Mouse (Mus musculus) liver, embryonic 12.5 days (tissue): ENCODE data around the gene Cel. TPM values are rescaled to one million over a fixed set of nuclear protein-coding genes. Genes with fewer than 3 reads are reported as not detected.

Experiments
- ATAC-seq: fragments of 200-750 bp; cut with Nextera tagmentation; 2 replicates; pipeline ENCODE4 v1.8.0; 2017; ENCODE audit warnings: moderate number of reproducible peaks, mild to moderate bottlenecking, moderate library complexity
- H3K27ac ChIP-seq: fragments of 300-500 bp; sonication (generic); 2 replicates; pipeline ENCODE4 v1.5.1; 2016; ENCODE audit warnings: mild to moderate bottlenecking
- H3K27me3 ChIP-seq: fragments of 300-500 bp; sonication (generic); replicated peaks from 2 replicates; pipeline ENCODE4 v1.6.1; 2016; ENCODE audit warnings: mild to moderate bottlenecking, moderate library complexity
- H3K36me3 ChIP-seq: fragments of 300-500 bp; sonication (generic); 2 replicates; pipeline ENCODE4 v1.6.1; 2016; ENCODE audit warnings: mild to moderate bottlenecking, moderate library complexity
- H3K4me1 ChIP-seq: fragments of 300-500 bp; sonication (generic); 2 replicates; pipeline ENCODE4 v1.6.1; 2016
- H3K4me2 ChIP-seq: fragments of 300-500 bp; sonication (generic); 2 replicates; pipeline ENCODE4 v1.6.1; 2016; ENCODE audit warnings: mild to moderate bottlenecking, moderate library complexity
- H3K4me3 ChIP-seq: fragments of 300-500 bp; sonication (generic); 2 replicates; pipeline ENCODE4 v1.5.1; 2016; ENCODE audit warnings: mild to moderate bottlenecking, moderate library complexity
- H3K9ac ChIP-seq: fragments of 300-500 bp; sonication (generic); 2 replicates; pipeline ENCODE4 v1.6.1; 2016; ENCODE audit warnings: mild to moderate bottlenecking, moderate library complexity
- H3K9me3 ChIP-seq: fragments of 300-500 bp; sonication (generic); replicated peaks from 2 replicates; pipeline ENCODE4 v1.6.1; 2016; ENCODE audit warnings: mild to moderate bottlenecking, moderate library complexity
- WGBS: fragments of 180-500 bp; shearing (Covaris S2); methylation state at CpG from one replicate; pipeline ENCODE4 v1.1.7; 2016; ENCODE audit not compliant: insufficient replicate concordance; 5-methylcytosine and 5-hydroxymethylcytosine counted together
- polyA plus RNA-seq: library from polyadenylated mRNA; unstranded; fragments of >200 nt; fragmentation: Nextera tagmentation; extraction: Ambion mirVana; gene quantifications from 2 replicates; pipeline ENCODE4 v1.2.1, GENCODE M21; 2016

The Cel gene
- polyA plus RNA-seq, 1 experiment from 2014 or later, result not detected

DNA sequence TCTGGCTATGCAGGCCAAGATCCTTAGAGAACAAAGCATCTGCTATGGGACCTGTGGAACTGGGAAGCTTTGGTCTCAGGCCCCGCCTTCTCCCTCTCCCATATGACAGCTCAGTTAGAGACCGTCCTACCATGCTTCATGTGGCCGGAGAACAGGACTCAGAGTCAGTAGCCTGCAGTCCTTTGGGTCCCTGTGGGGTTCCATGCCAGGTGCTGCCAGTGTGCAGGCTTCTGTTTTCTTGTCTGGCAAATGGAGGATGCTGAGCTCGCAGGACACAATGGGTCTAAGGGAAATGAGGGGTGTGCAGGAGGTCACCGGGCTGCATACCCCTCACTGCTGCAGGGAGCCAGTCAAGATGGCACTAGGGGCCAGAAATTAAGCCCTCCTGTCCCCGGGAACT lies 16.6 kb downstream of the Cel start:
- WGBS, result 58% methylated on average over 6 of the region's 6 CpGs
- peaks cover 15% of the 10 kb centered on the region for H3K36me3 ChIP-seq

DNA sequence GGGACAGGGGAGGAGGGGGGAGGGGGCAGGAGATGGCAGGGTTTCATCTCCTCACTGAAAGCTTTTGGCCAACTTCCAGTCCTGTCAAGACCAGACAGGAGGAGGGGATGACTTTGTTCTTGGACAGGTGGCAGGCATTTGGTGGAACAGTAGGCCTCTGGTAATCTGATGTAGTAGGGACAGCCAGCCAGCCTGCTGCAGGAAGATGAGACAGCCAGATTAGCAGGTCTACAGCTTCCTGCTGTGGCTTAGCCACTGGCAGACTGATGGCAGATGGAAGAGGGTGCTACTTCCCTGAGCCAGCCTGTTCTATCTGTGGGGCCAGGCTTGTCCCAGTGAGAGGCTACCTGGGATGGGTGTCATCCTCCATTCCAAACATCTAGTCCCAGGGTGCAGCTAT lies 17.2 kb downstream of the Cel start:
- no peaks in the 10 kb centered on the region for H3K4me1 ChIP-seq
- peaks cover 11% of the 10 kb centered on the region for H3K36me3 ChIP-seq
- H3K9me3 ChIP-seq, result no peaks in the 10 kb centered on the region
- H3K27me3 ChIP-seq, result no peaks in the 10 kb centered on the region
- H3K27ac ChIP-seq, result no peak overlapping the region
- H3K4me3 ChIP-seq, result no peak overlapping the region
- no peak overlapping the region for H3K9ac ChIP-seq
- H3K4me2 ChIP-seq, result no peak overlapping the region
- ATAC-seq, result no peak

More for the DNA sequence above, 16.6 kb downstream of the Cel start:
- no peak overlapping the region for H3K4me2 ChIP-seq
- no peak overlapping the region for H3K27ac ChIP-seq
- H3K4me1 ChIP-seq, result no peaks in the 10 kb centered on the region
- no peak overlapping the region for H3K4me3 ChIP-seq
- no peaks in the 10 kb centered on the region for H3K9me3 ChIP-seq
- H3K27me3 ChIP-seq, result no peaks in the 10 kb centered on the region
- no peak overlapping the region for H3K9ac ChIP-seq
- no peak for ATAC-seq

DNA sequence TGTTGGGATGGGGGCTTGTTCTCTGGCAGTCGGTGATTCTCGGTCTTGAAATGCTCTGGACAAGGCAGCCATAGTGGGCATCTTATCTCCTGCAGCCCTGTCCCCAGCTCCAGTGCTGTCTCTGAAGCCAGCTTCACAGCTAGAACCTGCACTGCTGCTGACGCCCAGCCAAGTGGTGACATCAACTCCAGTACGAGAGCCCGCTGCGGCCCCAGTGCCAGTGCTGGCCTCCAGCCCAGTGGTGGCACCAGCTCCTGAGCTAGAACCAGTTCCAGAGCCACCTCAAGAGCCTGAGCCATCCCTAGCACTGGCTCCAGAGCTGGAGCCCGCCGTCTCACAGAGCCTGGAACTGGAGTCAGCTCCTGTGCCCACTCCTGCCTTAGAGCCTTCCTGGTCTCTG lies 19.3 kb downstream of the Cel start:
- Histone ChIP-seq H3K27me3 (no peaks in the 10 kb centered on the region), H3K36me3 (peaks cover 6% of the 10 kb centered on the region), H3K4me2 (no peak overlapping the region), H3K9ac (no peak overlapping the region), H3K27ac (no peak overlapping the region), H3K9me3 (no peaks in the 10 kb centered on the region), H3K4me3 (no peak overlapping the region), H3K4me1 (peaks cover 18% of the 10 kb centered on the region)
- ATAC-seq, result no peak
- 81% methylated on average over 8 of the region's 8 CpGs for WGBS

DNA sequence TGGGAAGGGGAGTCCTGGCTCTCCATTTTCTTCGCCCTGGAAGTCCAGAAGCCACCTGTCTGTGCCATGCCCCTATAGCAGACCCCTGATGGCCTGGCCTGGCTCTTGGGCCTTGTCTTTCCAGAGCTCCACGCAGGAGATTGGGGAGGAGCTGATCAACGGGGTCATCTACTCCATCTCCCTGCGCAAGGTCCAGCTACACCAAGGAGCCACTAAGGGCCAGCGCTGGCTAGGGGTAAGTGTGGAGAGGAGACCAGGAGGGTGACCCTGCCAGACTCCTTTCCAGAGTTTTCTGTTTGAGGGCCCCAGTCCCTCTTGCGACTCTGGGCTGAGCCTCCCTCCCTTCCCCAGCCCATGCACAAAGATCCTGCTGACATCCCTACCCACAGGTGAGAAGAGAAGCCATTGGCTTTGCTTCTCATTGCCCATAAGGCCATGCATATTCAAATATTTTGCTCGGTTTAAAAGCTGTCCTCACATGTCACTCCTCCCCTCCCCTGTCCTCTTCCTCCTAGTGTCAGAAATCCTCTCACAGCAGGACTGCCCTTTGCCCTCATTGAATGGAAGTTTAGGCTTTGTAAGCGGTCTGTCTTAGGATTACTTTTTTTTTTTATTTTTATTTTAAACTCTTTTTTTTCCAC lies 22.5 kb downstream of the Cel start:
- Histone ChIP-seq H3K9me3 (no peaks in the 10 kb centered on the region), H3K27me3 (0 out of 2 replicates have a peak, but pooled peaks cover 2% of the 10 kb centered on the region), H3K4me3 (no peak overlapping the region), H3K4me2 (no peak overlapping the region), H3K36me3 (no peaks in the 10 kb centered on the region), H3K9ac (no peak overlapping the region), H3K4me1 (peaks cover 18% of the 10 kb centered on the region), H3K27ac (no peak overlapping the region)
- ATAC-seq, result no peak
- 62% methylated on average over 8 of the region's 8 CpGs for WGBS

DNA sequence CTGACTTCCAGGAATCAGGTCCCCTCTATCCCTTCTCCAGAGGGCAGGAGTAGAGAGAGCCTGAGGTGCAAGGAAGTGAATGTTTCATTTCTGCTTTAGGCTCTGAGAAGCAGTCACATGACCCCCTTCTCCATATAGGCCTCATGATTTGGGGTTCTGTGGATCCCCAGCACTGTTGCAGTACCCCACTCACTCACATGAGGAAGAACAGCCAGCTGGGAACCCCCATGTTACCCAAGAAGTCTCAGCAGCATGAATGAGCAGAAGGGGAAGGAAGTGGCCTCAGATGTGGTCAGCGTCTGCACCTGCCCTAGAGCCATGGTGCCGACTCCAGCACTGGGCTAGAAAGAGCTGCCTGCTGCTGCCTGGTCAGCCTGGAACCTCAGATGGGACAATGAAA lies 23.3 kb downstream of the Cel start:
- Histone ChIP-seq H3K27ac (no peak overlapping the region), H3K36me3 (no peaks in the 10 kb centered on the region), H3K27me3 (peaks cover 8% of the 10 kb centered on the region; the same call in 1 of the 2 replicates), H3K9ac (no peak overlapping the region), H3K4me1 (peaks cover 18% of the 10 kb centered on the region), H3K4me2 (no peak overlapping the region), H3K9me3 (no peaks in the 10 kb centered on the region), H3K4me3 (no peak overlapping the region)
- no peak for ATAC-seq
- WGBS, result 19% methylated on average over 2 of the region's 2 CpGs

DNA sequence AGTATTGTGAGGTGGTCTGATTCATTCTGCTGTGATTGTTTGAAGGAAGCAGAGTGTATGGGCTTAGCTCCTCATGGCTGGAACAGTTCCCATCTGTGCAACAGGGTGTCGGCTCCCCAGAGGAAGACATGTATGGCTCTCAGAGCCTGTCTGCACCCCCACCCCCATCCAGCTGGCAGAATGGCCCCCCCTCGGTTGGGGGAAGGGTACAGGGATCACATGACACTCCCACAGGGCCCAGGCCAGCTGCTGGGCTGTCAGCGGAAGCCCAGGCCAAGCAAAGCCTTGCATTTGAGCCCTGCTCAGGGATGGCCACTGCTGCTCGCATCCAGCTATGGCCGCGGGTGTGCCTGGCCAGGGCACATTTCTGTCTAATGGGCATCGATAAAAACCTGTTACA lies 24.0 kb downstream of the Cel start:
- WGBS, result 54% methylated on average over 7 of the region's 7 CpGs
- Histone ChIP-seq H3K4me2 (no peak overlapping the region), H3K27me3 (peaks cover 16% of the 10 kb centered on the region), H3K4me1 (peaks cover 18% of the 10 kb centered on the region), H3K9ac (no peak overlapping the region), H3K27ac (no peak overlapping the region), H3K36me3 (no peaks in the 10 kb centered on the region), H3K4me3 (no peak overlapping the region), H3K9me3 (no peaks in the 10 kb centered on the region)
- ATAC-seq, result no peak

DNA sequence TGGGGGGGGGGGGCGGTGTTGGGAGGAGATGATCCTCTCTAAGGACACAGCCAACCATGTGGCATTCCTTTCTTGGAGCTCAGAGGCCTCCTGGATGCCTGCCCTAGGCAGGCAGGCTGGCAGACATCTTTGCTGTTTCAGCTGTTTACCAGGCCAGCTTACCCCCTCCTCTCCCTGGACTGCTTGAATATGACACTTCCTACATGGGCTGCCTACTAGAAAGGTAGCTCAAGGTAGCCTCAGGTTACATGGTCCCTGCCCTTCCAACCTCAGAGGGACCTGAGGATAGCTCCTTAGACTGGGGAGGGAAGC lies 24.4 kb downstream of the Cel start:
- Histone ChIP-seq H3K27ac (no peak overlapping the region), H3K4me2 (no peak overlapping the region), H3K27me3 (peaks cover 20% of the 10 kb centered on the region), H3K9me3 (no peaks in the 10 kb centered on the region), H3K4me3 (no peak overlapping the region), H3K36me3 (no peaks in the 10 kb centered on the region), H3K9ac (no peak overlapping the region), H3K4me1 (peaks cover 21% of the 10 kb centered on the region)
- no peak for ATAC-seq
- 36% methylated on average over 1 of the region's 1 CpGs for WGBS

DNA sequence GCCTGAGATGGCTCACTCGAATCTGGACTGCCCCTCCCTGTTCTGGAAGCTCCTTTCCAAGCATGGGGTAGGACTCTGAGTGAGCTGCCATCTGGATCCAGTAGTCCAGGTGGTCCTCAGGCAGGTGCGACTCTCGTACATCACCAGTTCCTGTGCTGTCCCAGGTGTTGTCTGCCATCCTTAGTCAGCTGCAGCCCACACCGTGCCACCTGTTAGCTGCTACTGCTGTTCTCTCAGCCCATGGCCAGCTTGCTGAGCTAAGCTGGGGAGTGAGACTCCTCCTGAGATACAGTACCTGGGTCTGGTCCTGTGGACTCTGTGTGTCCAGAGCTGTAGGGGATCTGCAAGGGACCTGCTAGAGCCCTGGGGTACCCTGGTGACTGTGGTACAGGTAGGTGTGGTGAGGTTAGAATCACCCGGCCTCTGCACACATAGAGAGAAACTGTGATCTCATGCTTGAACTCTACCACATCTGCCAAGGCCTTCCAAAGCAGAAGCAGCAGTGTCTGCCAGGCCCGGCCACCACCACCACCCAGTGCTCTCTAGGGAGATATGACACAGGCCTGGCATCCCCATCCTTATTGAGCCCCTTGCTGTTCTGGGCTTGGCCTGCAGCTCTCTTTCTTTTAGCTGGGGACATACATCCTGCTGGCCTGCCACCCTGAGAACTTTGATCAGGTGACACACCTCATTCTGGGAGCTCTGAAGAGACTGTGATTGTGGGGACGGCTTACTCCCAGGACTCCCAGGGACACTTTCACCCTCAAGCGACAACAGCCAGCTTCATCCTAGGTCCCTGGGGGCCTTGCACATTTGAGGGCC lies 25.0 kb downstream of the Cel start:
- ATAC-seq, result no peak
- 74% methylated on average over 8 of the region's 8 CpGs for WGBS

DNA sequence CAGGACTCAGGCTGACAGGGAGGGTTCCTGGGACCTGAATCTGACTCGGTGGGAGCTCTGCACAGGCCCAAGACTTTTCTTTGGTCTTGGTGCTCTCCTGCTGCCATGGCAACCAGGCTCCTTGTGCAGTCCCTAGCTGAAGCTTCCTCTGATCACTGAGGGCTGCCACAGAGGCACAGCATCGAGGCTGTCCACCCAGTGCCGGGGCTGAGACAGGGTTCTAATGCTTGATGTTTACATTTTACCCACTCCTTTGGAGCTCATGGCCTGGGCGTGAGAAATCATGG lies 25.6 kb downstream of the Cel start:
- ATAC-seq, result no peak
- no peaks in the 10 kb centered on the region for H3K9me3 ChIP-seq
- no peak overlapping the region for H3K27ac ChIP-seq
- H3K4me3 ChIP-seq, result no peak overlapping the region
- H3K36me3 ChIP-seq, result no peaks in the 10 kb centered on the region
- H3K9ac ChIP-seq, result no peak overlapping the region
- no peak overlapping the region for H3K4me2 ChIP-seq
- H3K4me1 ChIP-seq, result peaks cover 33% of the 10 kb centered on the region
- peaks cover 27% of the 10 kb centered on the region for H3K27me3 ChIP-seq
- 39% methylated on average over 4 of the region's 4 CpGs for WGBS

More for the DNA sequence above, 25.0 kb downstream of the Cel start:
- Histone ChIP-seq H3K4me3 (no peak overlapping the region), H3K4me2 (no peak overlapping the region), H3K27me3 (peaks cover 26% of the 10 kb centered on the region), H3K36me3 (no peaks in the 10 kb centered on the region), H3K27ac (no peak overlapping the region), H3K4me1 (peaks cover 27% of the 10 kb centered on the region), H3K9me3 (no peaks in the 10 kb centered on the region), H3K9ac (no peak overlapping the region)

DNA sequence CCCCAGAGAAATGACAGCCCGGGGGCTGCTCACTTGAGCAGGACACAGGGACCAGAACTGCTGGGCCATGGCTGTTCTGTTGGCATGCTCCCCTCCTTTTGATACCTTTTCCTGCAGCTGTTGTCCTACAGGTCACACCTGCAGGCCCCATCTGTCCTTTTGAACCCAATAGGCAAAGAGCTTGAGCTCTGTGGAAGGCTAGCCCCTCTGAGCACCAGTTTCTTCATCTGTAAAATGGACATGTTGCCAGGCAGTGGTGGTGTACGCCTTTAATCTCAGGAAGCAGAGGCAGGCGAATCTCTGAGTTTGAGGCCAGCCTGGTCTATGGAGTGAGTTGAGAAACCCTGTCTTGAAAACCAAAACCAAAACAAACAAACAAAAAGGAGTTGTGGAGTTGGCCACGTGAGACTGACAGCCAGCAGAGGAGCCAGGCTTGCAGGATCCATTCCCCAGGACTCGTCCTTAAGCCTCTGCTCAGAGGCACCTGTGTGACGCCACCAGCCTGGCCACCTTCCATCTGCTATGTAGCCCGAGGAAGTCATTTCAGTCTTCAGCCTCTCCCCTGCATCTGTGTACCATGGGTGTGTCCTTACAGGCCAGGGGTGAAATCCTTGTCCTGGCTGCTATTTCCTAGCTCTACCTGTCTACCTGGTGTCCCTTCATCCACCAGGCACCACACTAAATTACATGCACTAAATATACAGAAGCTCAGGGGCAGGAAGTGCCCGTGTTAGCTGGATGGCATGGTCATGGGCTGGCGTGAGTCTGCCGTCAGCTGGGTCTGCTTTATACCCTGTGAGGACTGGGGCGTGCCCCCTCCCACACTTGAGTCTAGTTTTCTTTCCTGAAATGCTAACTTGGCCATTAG lies 26.2 kb downstream of the Cel start:
- Histone ChIP-seq H3K4me2 (no peak overlapping the region), H3K27ac (no peak overlapping the region), H3K27me3 (peaks cover 27% of the 10 kb centered on the region), H3K9ac (no peak overlapping the region), H3K4me1 (peaks cover 37% of the 10 kb centered on the region), H3K9me3 (no peaks in the 10 kb centered on the region), H3K36me3 (no peaks in the 10 kb centered on the region), H3K4me3 (no peak overlapping the region)
- ATAC-seq, result no peak
- WGBS, result 61% methylated on average over 11 of the region's 11 CpGs

DNA sequence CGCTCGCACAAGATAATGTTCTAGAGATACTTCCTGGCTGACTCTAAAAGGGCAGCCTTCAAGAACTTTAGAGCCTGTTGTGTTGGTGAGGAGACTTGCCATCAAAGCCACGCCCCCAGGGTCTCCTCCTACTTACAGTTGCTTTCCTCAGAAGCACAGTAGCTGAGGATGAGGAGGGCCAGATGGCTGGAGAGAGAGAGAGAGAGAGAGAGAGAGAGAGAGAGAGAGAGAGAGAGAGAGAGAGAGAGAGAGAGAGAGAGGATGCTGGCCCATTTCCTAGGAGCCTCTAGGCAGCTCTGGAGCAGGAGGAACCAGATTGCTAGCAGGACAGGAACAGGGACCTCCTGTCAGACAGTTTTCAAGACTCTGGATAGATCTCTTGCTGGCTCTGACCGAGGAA lies 27.0 kb downstream of the Cel start:
- Histone ChIP-seq H3K27me3 (peaks cover 27% of the 10 kb centered on the region), H3K9ac (no peak overlapping the region), H3K4me1 (peaks cover 37% of the 10 kb centered on the region), H3K36me3 (no peaks in the 10 kb centered on the region), H3K27ac (no peak overlapping the region), H3K4me2 (no peak overlapping the region), H3K4me3 (no peak overlapping the region), H3K9me3 (no peaks in the 10 kb centered on the region)
- 36% methylated on average over 4 of the region's 4 CpGs for WGBS
- no peak for ATAC-seq

DNA sequence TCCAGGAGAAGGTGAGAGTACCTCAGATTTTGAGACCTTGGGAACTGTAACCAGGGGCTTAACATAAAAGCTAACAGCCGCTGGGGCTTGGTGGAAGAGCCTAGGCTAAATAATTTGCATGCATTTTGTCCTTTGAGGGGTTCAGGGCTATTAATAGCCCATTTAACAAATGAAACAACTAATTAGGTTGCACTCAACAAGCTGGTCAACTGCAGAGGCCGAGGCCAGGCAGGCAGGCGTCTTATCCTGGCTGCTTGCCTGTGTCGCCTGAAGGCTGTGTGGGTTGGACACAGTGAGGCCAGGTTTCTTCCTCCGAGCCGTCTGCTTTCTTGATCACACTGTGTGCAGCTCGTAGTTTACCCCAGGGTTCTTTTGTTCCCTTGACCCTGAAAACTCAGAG lies 27.6 kb downstream of the Cel start:
- 61% methylated on average over 7 of the region's 7 CpGs for WGBS
- no peaks in the 10 kb centered on the region for H3K9me3 ChIP-seq
- H3K36me3 ChIP-seq, result no peaks in the 10 kb centered on the region
- no peak overlapping the region for H3K4me3 ChIP-seq
- H3K9ac ChIP-seq, result no peak overlapping the region
- no peak overlapping the region for H3K27ac ChIP-seq
- no peak overlapping the region for H3K4me2 ChIP-seq
- peaks cover 27% of the 10 kb centered on the region for H3K27me3 ChIP-seq
- H3K4me1 ChIP-seq, result peaks cover 35% of the 10 kb centered on the region
- no peak for ATAC-seq
